Mouse (Mus musculus): Measurements from ENCODE around the gene Unc5c.

DNA sequence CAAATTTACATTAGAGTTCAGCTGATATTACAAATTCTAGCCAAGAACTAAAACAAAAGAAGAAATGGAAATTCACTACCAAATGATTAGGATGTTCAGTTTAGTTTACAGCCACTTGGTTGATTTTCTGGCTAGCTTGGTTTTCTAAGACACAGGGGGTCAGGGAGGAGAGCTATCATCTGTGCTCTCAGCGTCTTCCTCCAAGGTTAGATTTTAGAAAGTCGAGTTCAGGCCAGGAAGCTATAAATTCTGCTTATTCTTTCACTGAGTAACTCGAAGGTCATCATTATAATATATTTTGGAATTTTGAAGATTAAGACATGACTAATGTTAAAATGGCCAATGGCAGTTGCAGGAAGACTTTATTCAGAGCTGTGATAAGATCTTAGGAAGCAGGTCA, 131.4 kb downstream of the Unc5c start:
- TF ChIP-seq POLR2A (IDR thresholded peaks at IDR 0.05; ENCODE audit: borderline replicate concordance, low read depth, low read length) (no peak), CTCF (IDR thresholded peaks at IDR 0.05; ENCODE audit: low read depth, low read length) (no peak)

All from bone marrow macrophage, adult 2 months (primary cell).